Mouse (Mus musculus): Measurements from ENCODE around the gene Mrpl32.

Gene Mrpl32

DNA sequence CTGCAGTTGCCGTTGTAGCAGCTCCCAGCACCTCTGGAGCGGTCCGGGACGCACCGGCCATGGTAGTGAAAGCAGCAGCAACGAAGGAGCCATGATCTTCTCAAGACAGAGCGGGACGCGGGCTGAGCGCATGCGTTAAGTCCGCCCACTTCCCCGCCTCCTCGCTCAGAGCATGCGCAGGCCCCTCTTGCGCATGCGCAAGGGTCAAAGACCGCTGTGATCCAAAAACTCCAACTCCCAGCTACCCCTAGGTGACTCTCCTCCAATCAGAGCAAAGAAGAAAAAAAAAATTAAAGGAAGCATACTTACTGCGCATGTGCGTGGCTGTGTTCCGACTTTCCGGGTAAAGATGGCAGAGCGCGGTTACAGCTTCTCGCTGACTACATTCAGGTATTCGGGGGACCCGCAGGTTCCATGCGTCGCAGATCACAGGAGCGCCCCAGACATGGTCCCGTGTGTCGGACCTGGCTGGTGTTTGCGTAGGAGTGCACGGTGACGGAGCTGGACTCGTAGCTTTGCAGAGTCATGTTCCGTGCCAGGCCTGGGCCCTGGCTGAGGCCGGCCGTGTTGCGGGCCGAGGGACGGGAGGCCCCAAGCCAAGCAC is at the start of gene Mrpl32, which contains the start of gene Psma2:
Gene Mrpl32 (minus strand): TSS at position 240 of the 604 bp plus-strand sequence.
Gene Psma2 (plus strand): TSS at position 315 of the 604 bp plus-strand sequence.
- DNase-seq (ENCODE audit: low read depth, low spot score), result peak; percentile 98

DNA sequence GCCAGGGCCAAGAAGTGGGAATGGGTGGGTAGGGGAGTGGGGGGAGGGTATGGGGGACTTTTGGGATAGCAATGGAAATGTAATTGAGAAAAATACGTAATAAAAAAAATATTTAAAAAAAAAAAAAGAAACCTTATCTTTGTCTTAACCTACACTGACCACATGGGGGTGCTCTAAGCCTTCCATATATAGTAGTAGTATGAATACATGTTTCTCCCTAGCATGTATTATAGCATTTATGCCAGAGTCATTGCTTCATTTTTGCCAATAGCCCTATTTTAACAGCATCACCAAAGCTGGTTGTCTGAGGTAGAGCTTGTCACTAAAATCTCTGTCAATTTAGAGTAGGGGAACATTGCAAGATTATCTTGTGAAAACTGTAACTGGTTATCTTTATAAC is 36.3 kb upstream of the Mrpl32 start:
- DNase-seq (ENCODE audit: low read depth, low spot score), result no peak

DNA sequence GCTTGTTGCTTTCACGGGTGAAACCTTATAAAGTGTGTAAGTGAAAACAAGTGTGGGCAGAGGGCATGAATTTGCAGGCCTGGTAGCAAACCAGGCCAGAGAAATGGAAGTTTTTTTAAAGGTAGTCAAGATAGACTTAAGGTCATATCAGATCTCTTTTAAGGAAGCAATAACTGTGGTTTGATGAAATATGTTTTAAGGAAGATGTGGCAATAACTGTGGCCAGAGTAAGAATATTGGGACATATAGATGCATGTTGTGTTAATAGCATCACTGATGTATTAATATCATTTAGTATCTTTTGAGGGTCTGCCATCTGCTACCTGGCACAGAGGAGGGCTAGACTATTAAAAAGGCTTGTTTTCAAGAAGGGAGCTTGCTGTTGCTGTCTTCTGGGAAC is 27.0 kb upstream of the Mrpl32 start:
- no peak for DNase-seq (ENCODE audit: low read depth, low spot score)

- peak; percentile 95 for DNase-seq (ENCODE audit: low read depth, low spot score)
Observed at GRCm38 (mm10) chr13:14629726-14630641, 17.0 kb upstream of the Mrpl32 start, which contains the start of gene AW209491. AW209491 (plus strand) TSS chr13:14630154.

GRCm38 (mm10) chr13:14618724-14619123 is 5.8 kb upstream of the Mrpl32 start:
- peak; percentile 76 for DNase-seq (ENCODE audit: low read depth, low spot score)

- no peak for DNase-seq (ENCODE audit: low read depth, low spot score)
Observed at GRCm38 (mm10) chr13:14613553-14613952, 588 bp upstream of the Mrpl32 start.

GRCm38 (mm10) chr13:14612463-14612862 is 502 bp downstream of the Mrpl32 start:
- no peak for DNase-seq (ENCODE audit: low read depth, low spot score)

GRCm38 (mm10) chr13:14607616-14608015 is 5.3 kb downstream of the Mrpl32 start:
- no peak for DNase-seq (ENCODE audit: low read depth, low spot score)

DNA sequence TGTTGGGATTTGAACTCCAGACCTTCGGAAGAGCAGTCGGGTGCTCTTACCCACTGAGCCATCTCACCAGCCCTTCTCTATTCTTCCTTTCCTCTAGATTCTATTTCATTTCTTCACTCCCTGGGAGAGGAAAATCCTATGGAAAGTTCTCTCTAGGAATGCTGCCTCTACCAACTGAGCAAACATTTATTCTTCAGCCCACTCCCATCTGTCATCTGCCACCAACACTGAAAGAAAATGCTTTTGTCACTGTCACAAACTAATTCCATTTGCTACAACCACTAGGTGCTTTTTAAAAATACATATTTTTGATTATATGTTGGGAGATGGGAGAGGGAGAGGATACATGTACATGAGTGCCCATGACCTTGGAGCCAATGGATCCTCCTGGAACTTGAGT is 10.2 kb downstream of the Mrpl32 start:
- no peak for DNase-seq (ENCODE audit: low read depth, low spot score)

GRCm38 (mm10) chr13:14580392-14580791 is 32.6 kb downstream of the Mrpl32 start:
- DNase-seq (ENCODE audit: low read depth, low spot score), result no peak

DNA sequence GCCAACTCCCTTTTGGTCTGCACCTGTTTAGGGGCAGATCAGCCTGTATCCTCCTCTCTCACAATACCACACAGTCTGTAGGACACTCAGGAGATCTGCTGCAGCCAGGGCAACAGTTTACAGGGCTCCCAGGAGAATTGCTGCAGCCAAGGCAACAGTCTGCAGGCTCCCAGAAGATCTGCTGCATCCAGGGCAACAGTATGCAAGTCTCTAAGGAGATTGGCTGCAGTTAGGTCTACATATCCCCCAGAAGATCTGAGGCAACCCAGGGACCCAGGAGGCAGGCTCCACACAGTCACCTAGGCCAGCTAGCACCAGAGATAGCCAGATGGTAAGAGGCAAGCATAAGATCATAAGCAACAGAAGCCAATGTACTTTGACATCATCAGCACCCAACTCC is 38.8 kb downstream of the Mrpl32 start:
- no peak for DNase-seq (ENCODE audit: low read depth, low spot score)

GRCm38 (mm10) chr13:14561336-14561735 is 51.6 kb downstream of the Mrpl32 start:
- DNase-seq (ENCODE audit: low read depth, low spot score), result no peak

Data from ES-CJ7 (cell line).